Mouse (Mus musculus): ENCODE results near the gene 4930579G24Rik. TPM values are rescaled to one million over a fixed set of nuclear protein-coding genes. Genes with fewer than 3 reads are reported as not detected.

4930579G24Rik gene
- polyA plus RNA-seq, 1 experiment: 6.4 TPM

GRCm38 (mm10) chr3:79672188-79672587 lies 43.3 kb downstream of the 4930579G24Rik start:
- WGBS: 83% methylated on average over 16 of the region's 16 CpGs
- Histone ChIP-seq H3K4me3 (replicated peaks; ENCODE audit: control insufficient read depth, low read depth, low read length) (no peak overlapping the region), H3K4me1 (ENCODE audit: control insufficient read depth, insufficient read depth, low read length) (no peaks in the 10 kb centered on the region), H3K27ac (ENCODE audit: control insufficient read depth, insufficient read depth, low read depth, low read length, poor library complexity) (no peak overlapping the region)
- TF ChIP-seq CTCF (IDR thresholded peaks at IDR 0.05; ENCODE audit: control insufficient read depth, insufficient read depth, low read length) (no peak), POLR2A (IDR thresholded peaks at IDR 0.05; ENCODE audit: borderline replicate concordance, control insufficient read depth, low read depth, low read length) (no peak)

- 17% methylated on average over 4 of the region's 4 CpGs for WGBS
- no peaks in the 10 kb centered on the region for H3K4me1 ChIP-seq (ENCODE audit: control insufficient read depth, insufficient read depth, low read length)
- TF ChIP-seq POLR2A (IDR thresholded peaks at IDR 0.05; ENCODE audit: borderline replicate concordance, control insufficient read depth, low read depth, low read length) (no peak), CTCF (IDR thresholded peaks at IDR 0.05; ENCODE audit: control insufficient read depth, insufficient read depth, low read length) (0 out of 2 replicates have a peak, but pooled peaks have one; percentile 19)
Measured at GRCm38 (mm10) chr3:79673082-79673481, 44.2 kb downstream of the 4930579G24Rik start.

GRCm38 (mm10) chr3:79674641-79675040 lies 45.8 kb downstream of the 4930579G24Rik start:
- WGBS: 75% methylated on average over 5 of the region's 5 CpGs
- H3K4me1 ChIP-seq (ENCODE audit: control insufficient read depth, insufficient read depth, low read length): no peaks in the 10 kb centered on the region
- TF ChIP-seq POLR2A (IDR thresholded peaks at IDR 0.05; ENCODE audit: borderline replicate concordance, control insufficient read depth, low read depth, low read length) (no peak), CTCF (IDR thresholded peaks at IDR 0.05; ENCODE audit: control insufficient read depth, insufficient read depth, low read length) (no peak)

More at GRCm38 (mm10) chr3:79673082-79673481, 44.2 kb downstream of the 4930579G24Rik start:
- Histone ChIP-seq H3K27ac (ENCODE audit: control insufficient read depth, insufficient read depth, low read depth, low read length, poor library complexity) (no peak overlapping the region), H3K4me3 (replicated peaks; ENCODE audit: control insufficient read depth, low read depth, low read length) (no peak overlapping the region)

GRCm38 (mm10) chr3:79676411-79676810 lies 47.5 kb downstream of the 4930579G24Rik start:
- 72% methylated on average over 3 of the region's 3 CpGs for WGBS
- H3K4me3 ChIP-seq (replicated peaks; ENCODE audit: control insufficient read depth, low read depth, low read length): no peak overlapping the region
- TF ChIP-seq CTCF (IDR thresholded peaks at IDR 0.05; ENCODE audit: control insufficient read depth, insufficient read depth, low read length): no peak
- TF ChIP-seq POLR2A (IDR thresholded peaks at IDR 0.05; ENCODE audit: borderline replicate concordance, control insufficient read depth, low read depth, low read length): no peak
- H3K4me1 ChIP-seq (ENCODE audit: control insufficient read depth, insufficient read depth, low read length): no peaks in the 10 kb centered on the region; the same call in 1 of the 2 replicates
- H3K27ac ChIP-seq (ENCODE audit: control insufficient read depth, insufficient read depth, low read depth, low read length, poor library complexity): no peak overlapping the region

More at GRCm38 (mm10) chr3:79674641-79675040, 45.8 kb downstream of the 4930579G24Rik start:
- Histone ChIP-seq H3K27ac (ENCODE audit: control insufficient read depth, insufficient read depth, low read depth, low read length, poor library complexity) (no peak overlapping the region), H3K4me3 (replicated peaks; ENCODE audit: control insufficient read depth, low read depth, low read length) (no peak overlapping the region)

Other genes with a start within 250 kb of the 4930579G24Rik start
- gene Fnip2, start 61.3 kb upstream of the 4930579G24Rik start, polyA plus RNA-seq (2011; ENCODE audit: insufficient read depth, insufficient read length, low replicate concordance, missing spikeins): 8.4 and 10.8 TPM in 2 replicates
- 54.4 and 65.4 TPM in 2 replicates for gene Ppid, start 37.7 kb upstream of the 4930579G24Rik start, polyA plus RNA-seq (2011; ENCODE audit: insufficient read depth, insufficient read length, low replicate concordance, missing spikeins)
- gene Etfdh, start 421 bp downstream of the 4930579G24Rik start, polyA plus RNA-seq (2011; ENCODE audit: insufficient read depth, insufficient read length, low replicate concordance, missing spikeins): 10.6 and 12.2 TPM in 2 replicates
- gene Rxfp1, start 108.8 kb downstream of the 4930579G24Rik start, polyA plus RNA-seq (2011; ENCODE audit: insufficient read depth, insufficient read length, low replicate concordance, missing spikeins): not detected in 2 replicates
- gene Tmem144, start 223.7 kb downstream of the 4930579G24Rik start, polyA plus RNA-seq (2011; ENCODE audit: insufficient read depth, insufficient read length, low replicate concordance, missing spikeins): not detected in 2 replicates